Mouse (Mus musculus): ENCODE data around the gene Neurl1b.

DNA sequence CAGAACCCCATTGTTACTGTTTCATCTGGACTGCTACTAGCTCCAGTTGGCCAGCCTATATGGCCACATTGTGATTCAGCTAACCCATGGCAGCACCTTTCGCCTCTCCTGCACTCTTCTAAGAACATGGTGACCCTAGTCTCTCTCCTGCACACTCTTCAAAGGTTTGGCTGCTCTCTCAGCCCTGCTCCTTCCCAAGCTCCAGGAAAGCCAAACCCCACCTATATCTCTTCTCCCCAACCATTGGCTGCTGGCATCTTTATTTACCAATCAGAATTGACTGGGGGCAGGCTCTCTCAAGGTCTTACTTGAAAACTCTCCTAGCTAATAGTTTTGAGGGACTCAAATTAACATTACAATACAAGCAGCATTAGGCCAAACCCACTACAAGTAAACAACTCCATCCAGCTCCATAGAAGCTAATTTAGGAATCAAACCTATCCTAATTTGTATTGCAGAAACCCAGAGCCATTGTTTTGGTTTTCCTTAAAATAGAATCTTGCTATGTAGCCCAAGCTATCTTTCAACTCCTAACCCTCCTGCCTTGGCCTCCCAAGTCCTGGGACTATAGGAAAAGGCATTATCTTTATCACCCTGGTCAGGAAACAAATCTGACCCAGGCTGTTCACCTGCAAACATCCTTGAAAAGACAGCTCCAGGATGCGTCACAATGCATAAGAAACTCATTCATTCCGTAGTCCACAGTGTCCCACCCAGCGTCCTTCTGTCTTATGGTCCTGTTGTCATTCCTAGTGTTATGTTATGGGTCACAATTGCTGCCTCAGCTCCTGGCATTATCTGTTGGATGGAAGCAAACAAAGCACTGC lies 80.2 kb downstream of the Neurl1b start:
- no peak for TF ChIP-seq CTCF (IDR thresholded peaks at IDR 0.05; ENCODE audit: extremely low read depth, insufficient read depth, insufficient read length, insufficient replicate concordance)
- no peak for TF ChIP-seq POLR2A (IDR thresholded peaks at IDR 0.05; ENCODE audit: low read depth, low read length)
